Mouse (Mus musculus) liver, embryonic 14.5 days (tissue): ENCODE measurements around the gene P2rx7.

Experiments
- CTCF ChIP-seq: IDR thresholded peaks from 2 replicates; pipeline ENCODE4 v1.5.1; 2016; ENCODE audit warnings: antibody characterized with exemption, low read depth, control low read depth
- EP300 ChIP-seq: IDR thresholded peaks from 2 replicates; pipeline ENCODE4 v1.6.1; 2016; ENCODE audit warnings: antibody characterized with exemption, low read depth

GRCm38 (mm10) chr5:122727096-122727495, 83.4 kb downstream of the P2rx7 start:
- TF ChIP-seq EP300 (no peak), CTCF (no peak)
